Mouse (Mus musculus) gastrocnemius, adult 8-10 months (tissue): ENCODE data around the gene Rbbp8nl. TPM values are rescaled to one million over a fixed set of nuclear protein-coding genes. Genes with fewer than 3 reads are reported as not detected.

ENCODE experiments used
- DNase-seq, 2 experiments: peaks; one replicate each; pipeline ENCODE4 v3.0.0; 2022; ENCODE audit warnings: low spot score in 2 of 2
- total RNA-seq, 4 experiments: library from RNA; stranded (reverse); gene quantifications; 2 replicates each; pipeline ENCODE4 v1.2.4; 2022

The Rbbp8nl gene
- not detected for total RNA-seq

- DNase-seq, result no peak
These were observed at the start of gene Rbbp8nl for GRCm38 (mm10) chr2:180289440-180290108. TSS of gene Rbbp8nl (minus strand) at chr2:180289879.

DNA sequence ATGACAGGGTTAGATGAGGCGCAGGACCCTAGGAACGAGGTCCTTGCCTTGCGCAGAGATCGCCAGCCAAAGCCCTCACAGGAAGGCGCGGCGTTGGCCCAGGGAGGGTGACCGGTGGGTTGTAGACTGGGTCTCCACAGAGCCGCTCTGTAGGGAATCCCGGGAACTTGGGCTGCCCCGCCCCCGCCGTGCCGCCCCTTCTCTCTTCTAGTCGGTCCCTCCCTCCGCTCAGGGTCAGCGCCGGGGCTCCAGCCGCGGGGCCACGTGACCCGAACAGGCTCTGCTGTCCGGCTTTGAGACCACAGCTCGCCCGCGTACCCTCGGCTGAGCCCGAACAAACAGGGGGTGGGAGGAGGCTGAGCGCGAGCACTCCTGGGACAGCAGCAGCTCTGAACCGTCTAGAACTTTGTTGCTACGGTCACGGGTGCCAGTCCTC is 44.9 kb upstream of the Rbbp8nl start, which contains the start of gene Gata5:
TSS of gene Gata5 (minus strand) at position 149 of the 436 bp plus-strand sequence.
- no peak for DNase-seq

GRCm38 (mm10) chr2:180333778-180334550 is 44.3 kb upstream of the Rbbp8nl start:
- no peak for DNase-seq

- DNase-seq, result no peak
These were observed 39.8 kb upstream of the Rbbp8nl start for GRCm38 (mm10) chr2:180329466-180329865.

GRCm38 (mm10) chr2:180322674-180323355 is 33.1 kb upstream of the Rbbp8nl start:
- no peak for DNase-seq

DNA sequence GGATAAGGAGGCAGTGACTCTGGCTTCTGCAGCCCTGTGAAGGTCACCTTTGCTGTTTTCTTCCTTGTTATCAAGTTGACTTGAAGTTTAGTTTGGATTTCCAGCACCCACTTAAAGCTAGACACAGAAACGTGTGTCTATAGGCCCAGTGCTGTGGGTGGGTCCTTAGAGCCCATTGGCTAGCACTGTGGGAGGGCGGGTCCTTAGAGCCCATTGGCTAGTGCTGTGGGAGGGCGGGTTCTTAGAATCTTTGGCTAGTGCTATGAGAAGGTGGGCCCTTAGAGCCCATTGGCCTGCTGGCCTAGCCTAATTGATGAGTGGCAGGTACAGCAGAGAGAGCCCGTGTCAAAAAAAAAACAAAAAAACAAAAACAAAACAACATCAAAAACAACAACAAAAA is 30.5 kb upstream of the Rbbp8nl start:
- no peak for DNase-seq

DNA sequence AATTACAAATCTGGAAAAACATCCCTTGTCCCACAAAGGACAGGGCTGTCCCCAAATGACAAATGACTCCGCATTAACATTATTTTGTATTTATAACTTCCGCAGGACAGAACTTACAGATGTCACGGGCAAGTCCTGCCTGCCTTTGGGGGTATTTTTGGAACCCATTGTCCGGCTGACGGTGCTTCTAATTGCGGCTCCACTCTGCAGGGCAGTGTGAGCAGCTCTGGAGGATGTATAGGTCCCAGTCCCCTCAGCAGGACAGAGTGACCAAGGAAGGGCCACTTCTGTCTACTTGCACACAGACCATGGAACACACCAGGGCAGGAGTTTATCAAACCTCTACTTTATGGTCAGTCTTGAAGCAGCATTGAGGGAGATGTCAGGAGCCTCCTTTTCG is 27.9 kb upstream of the Rbbp8nl start:
- no peak for DNase-seq

DNA sequence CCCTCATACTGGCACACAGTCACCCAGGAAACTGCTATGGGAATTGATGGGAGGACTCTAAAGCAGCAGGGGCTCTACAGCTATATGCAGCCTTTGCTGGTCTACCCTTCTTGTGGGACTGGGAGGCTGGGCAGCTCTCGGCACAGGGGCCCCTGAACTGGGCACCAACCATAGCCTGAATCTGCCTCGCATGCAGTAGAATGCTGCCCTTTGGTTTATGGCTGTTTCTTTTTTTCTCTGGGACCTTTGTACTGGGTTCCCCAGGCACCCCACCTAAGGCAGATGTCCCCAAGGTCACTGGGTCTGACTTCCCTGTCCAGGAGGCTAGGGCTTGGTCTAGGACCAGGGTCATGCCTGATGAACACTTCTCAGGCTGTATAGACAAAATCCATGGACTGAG is 24.6 kb upstream of the Rbbp8nl start:
- DNase-seq, result no peak

DNA sequence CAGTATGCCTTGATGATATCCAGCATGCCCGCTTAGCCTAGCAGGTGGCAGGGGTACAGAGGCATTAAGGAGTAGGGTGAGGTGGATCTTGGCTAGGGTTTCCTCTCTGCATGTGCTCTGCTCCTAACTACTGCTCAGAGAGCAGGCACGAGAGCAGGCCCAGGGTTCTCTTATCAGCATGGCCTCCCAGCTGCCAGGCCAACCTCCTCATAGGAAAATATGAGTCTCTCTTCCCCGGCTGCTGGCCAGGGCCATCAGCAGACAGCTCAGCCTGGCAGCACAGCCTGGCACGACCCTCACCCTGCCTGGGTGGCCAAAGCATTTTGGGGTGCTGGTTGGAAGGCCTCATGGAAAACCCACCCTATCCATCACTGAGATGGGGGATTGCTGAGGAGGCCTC is 21.5 kb upstream of the Rbbp8nl start:
- no peak for DNase-seq

GRCm38 (mm10) chr2:180307680-180308079 is 18.0 kb upstream of the Rbbp8nl start:
- DNase-seq, result no peak

GRCm38 (mm10) chr2:180306423-180307168 is 16.9 kb upstream of the Rbbp8nl start:
- peak; percentile 45 to 76 for DNase-seq

- no peak for DNase-seq
These were observed 16.3 kb upstream of the Rbbp8nl start for GRCm38 (mm10) chr2:180306009-180306408.

DNA sequence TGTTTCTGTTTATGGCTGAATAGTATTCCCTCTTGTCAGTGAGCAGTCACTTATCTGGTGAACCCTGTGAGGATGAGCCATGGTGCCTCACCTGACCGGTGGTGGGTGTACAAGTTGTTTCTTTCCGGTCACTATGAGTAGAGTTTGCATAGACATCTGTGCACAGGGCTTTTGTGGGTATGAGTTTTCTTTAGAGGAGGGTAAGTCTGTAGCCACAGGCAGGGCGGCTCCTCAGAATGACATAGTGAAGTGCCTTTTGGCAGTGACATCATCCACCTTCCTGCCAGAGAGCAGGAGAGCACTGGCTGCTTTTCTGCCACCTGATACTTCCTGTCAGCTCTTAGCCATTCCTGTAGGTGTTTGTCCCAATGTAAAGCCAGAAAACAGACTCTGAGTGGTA is 15.8 kb upstream of the Rbbp8nl start:
- DNase-seq, result no peak

GRCm38 (mm10) chr2:180304554-180304953 is 14.9 kb upstream of the Rbbp8nl start:
- no peak for DNase-seq

DNA sequence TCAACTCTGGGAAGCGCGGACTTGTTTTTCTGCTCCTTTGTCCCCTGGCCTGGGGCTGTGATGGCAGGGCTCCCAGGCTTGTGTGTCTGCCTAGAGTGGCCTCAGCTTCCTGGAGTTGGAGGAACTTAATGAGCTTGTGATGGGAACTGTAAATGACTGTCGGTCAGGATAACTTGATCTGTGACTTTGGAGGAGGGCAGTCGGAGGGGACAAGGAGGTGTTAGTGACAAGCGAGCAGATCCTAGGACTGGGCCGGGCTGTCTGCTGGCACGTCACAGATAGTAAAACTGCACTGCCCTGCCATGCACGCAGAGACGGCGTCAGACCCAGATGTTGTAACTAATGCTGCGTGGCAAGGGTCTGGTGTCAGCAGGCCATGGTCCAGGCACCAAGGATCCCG is 13.8 kb upstream of the Rbbp8nl start:
- no peak for DNase-seq

- DNase-seq, result no peak
These were observed 12.5 kb upstream of the Rbbp8nl start for GRCm38 (mm10) chr2:180302201-180302600.

DNA sequence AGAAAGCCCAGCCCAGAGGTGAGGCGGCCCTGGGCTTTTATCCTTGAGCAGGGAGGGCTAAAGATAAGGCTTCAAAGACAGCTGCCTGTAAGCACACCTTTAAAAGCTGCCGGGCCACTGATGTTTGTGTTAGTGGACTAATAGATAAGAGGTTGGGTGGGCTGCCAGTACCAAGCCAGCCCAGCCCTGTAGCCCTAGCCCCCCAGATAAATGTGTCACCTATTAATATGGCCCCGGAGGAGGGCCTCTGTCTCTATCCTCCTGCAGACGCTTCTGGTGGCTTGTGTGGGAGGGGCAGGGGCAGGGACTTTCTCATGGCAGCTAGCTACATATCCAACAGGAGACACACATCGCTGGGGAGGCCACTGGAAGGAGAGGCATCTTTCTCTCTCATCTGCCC is 11.1 kb upstream of the Rbbp8nl start:
- no peak for DNase-seq

DNA sequence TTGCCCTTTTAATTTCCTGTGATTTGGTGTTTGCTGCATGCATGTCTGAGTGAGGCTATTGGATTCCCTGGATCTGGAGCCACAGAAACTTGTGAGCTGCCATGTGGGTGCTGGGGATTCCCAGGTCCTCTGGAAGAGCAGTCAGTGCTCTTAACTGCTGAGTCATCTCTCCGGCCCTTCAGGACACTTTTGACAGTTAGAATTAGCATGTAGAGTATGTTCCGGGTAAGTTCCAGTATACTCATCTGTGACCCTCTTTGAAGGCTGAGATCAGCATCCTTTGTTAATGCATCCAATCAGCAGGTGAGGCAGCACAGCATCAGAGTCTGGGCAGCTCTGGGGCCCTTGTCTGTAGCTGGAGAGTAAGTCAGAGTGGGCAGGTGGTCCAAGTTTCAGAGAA is 10.6 kb upstream of the Rbbp8nl start:
- no peak for DNase-seq

- DNase-seq, result no peak
These were observed 3.2 kb upstream of the Rbbp8nl start for GRCm38 (mm10) chr2:180292906-180293305.

- DNase-seq, result peak; percentile 31 to 54
These were observed 2.3 kb upstream of the Rbbp8nl start for GRCm38 (mm10) chr2:180292026-180292425.

DNA sequence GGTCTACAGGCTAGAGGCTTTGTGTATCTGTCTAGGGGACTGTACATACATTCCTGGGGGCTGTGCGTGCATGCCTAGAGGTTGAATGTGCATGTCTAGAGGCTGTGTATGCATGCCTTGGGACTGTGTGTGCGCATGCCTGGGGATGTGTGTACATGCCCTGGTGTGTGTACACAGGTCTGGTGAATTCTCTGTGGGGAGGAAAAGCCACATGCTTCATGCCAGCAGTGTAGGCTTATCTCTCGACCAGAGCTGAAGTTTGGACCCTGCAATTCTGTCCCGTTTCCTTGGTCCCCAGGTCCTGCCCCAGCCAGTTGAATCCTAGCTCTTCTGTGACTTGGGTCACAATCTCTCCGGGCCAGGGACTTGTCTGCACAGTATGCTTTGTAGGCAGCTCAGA is 1.9 kb upstream of the Rbbp8nl start:
- DNase-seq, result no peak

DNA sequence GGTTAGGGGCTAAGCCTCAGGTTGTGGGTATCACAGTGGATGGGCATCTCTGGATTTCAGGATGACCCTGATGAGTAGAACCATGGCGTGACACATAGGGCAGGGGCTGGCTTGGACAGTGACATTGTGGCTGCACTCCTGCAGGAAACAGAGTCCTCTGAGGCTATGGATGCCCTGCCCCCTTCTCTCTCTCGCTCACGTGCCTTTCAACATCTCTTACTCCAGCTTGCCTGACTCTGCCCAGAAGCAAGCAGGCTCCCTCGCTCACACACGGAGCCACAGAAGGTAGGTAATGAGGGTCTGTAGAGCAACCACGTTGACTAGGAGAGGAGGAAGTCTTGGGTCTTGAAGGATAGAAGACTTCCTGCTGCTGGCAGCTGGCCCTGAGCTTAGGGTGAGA is 824 bp upstream of the Rbbp8nl start:
- DNase-seq, result no peak
